Mouse (Mus musculus) kidney, adult 2 months (tissue): ENCODE measurements around the gene Trub2.

Source experiments
- CTCF ChIP-seq: fragments of 200-500 bp; conservative IDR thresholded peaks from 2 replicates; pipeline ENCODE4 v1.5.1; 2011; ENCODE audit warnings: low read depth, mild to moderate bottlenecking, control low read depth, low read length, moderate library complexity, mixed read lengths; ENCODE audit not compliant: insufficient read depth, insufficient read length
- POLR2A ChIP-seq: fragments of 200-500 bp; IDR thresholded peaks from one replicate; pipeline ENCODE4 v1.6.1; 2011; ENCODE audit warnings: low read depth, low read length, control low read depth

GRCm38 (mm10) chr2:29833796-29834195 lies 45.5 kb upstream of the Trub2 start:
- TF ChIP-seq CTCF (no peak), POLR2A (no peak)
